In genomic region chr16:33251194-33252051, GRCm38 (mm10) we compare ENCODE assay signal across 8 mouse cellular contexts. TPM values are rescaled to one million over a fixed set of nuclear protein-coding genes. Genes with fewer than 3 reads are reported as not detected.
DNase-seq lines count a peak whose midpoint lies in the region; ATAC-seq and TF ChIP-seq lines count a peak whose summit lies in the region.

Gene Snx4, plus strand, starts transcription at chr16:33251442.

- peaks cover 19% of the 10 kb centered on the region for H3K4me1 ChIP-seq in erythroblast, embryonic 14.5 days (ENCODE audit: control insufficient read depth)
- peaks cover 16% of the 10 kb centered on the region for H3K4me1 ChIP-seq in heart, embryonic 12.5 days (replicated peaks)
- H3K4me1 ChIP-seq in kidney, postnatal 0 days (replicated peaks; ENCODE audit: insufficient read depth, low read length), result no peaks in the 10 kb centered on the region
- H3K4me1 ChIP-seq in liver, embryonic 11.5 days (replicated peaks; ENCODE audit: control insufficient read depth, insufficient read depth, low read length), result 0 out of 2 replicates have a peak, but pooled peaks cover 6% of the 10 kb centered on the region
- peaks cover 15% of the 10 kb centered on the region; the same call in 1 of the 2 replicates for H3K4me1 ChIP-seq in stomach, embryonic 14.5 days (ENCODE audit: control insufficient read depth, insufficient read depth, low read length)

- WGBS in heart, embryonic 12.5 days, result under 1% methylated on average over 72 of the region's 72 CpGs
- WGBS in kidney, postnatal 0 days, result under 1% methylated on average over 71 of the region's 72 CpGs
- WGBS in liver, embryonic 11.5 days, result under 1% methylated on average over 72 of the region's 72 CpGs
- WGBS in stomach, embryonic 14.5 days, result under 1% methylated on average over 72 of the region's 72 CpGs

- no peaks in the 10 kb centered on the region for H3K9me3 ChIP-seq in erythroblast, embryonic 14.5 days (ENCODE audit: control insufficient read depth, low read length)
- no peaks in the 10 kb centered on the region for H3K9me3 ChIP-seq in heart, embryonic 12.5 days (replicated peaks)
- no peaks in the 10 kb centered on the region for H3K9me3 ChIP-seq in kidney, postnatal 0 days (replicated peaks; ENCODE audit: low read length)
- H3K9me3 ChIP-seq in liver, embryonic 11.5 days (ENCODE audit: control insufficient read depth, low read length), result no peaks in the 10 kb centered on the region
- H3K9me3 ChIP-seq in stomach, embryonic 14.5 days (ENCODE audit: control insufficient read depth, low read depth, low read length), result no peaks in the 10 kb centered on the region

- peak within 1 kb of the TSS; percentile 89 for H3K27ac ChIP-seq in heart, embryonic 12.5 days (ENCODE audit: poor library complexity, severe bottlenecking)
- H3K27ac ChIP-seq in kidney, postnatal 0 days, result peak within 1 kb of the TSS; percentile 83
- peak within 1 kb of the TSS; percentile 84 for H3K27ac ChIP-seq in liver, embryonic 11.5 days (ENCODE audit: low read depth, low read length)
- H3K27ac ChIP-seq in stomach, embryonic 14.5 days (ENCODE audit: low read length), result peak within 1 kb of the TSS; percentile 85

- H3K4me2 ChIP-seq in heart, embryonic 12.5 days, result peak within 1 kb of the TSS; percentile 84
- peak within 1 kb of the TSS; percentile 75 for H3K4me2 ChIP-seq in kidney, postnatal 0 days (ENCODE audit: low read length)
- peak within 1 kb of the TSS; percentile 88 for H3K4me2 ChIP-seq in liver, embryonic 11.5 days
- H3K4me2 ChIP-seq in stomach, embryonic 14.5 days (replicated peaks; ENCODE audit: low read depth, low read length), result peak within 1 kb of the TSS; percentile 79

- peaks cover 51% of the 10 kb centered on the region for H3K79me2 ChIP-seq in C2C12 (ENCODE audit: control insufficient read depth, insufficient read depth)

- peaks cover 37% of the 10 kb centered on the region for H3K79me3 ChIP-seq in C2C12 (ENCODE audit: low read depth)

- H3ac ChIP-seq in C2C12 (ENCODE audit: control insufficient read depth, insufficient read length, low read depth), result peak within 1 kb of the TSS; percentile 88

- ATAC-seq in heart, embryonic 12.5 days (ENCODE audit: insufficient number of reproducible peaks, low FRiP score), result peak; percentile 96
- ATAC-seq in kidney, postnatal 0 days (replicated peaks; ENCODE audit: low FRiP score, low read depth), result peak; percentile 91
- ATAC-seq in liver, embryonic 11.5 days (replicated peaks; ENCODE audit: low FRiP score), result peak; percentile 89
- peak; percentile 93 for ATAC-seq in stomach, embryonic 14.5 days (ENCODE audit: insufficient number of reproducible peaks, insufficient read depth, low FRiP score, low read depth)

- peak within 1 kb of the TSS; percentile 100 for H3K9ac ChIP-seq in heart, embryonic 12.5 days
- peak within 1 kb of the TSS; percentile 92 for H3K9ac ChIP-seq in kidney, postnatal 0 days (ENCODE audit: low read depth, low read length)
- H3K9ac ChIP-seq in liver, embryonic 11.5 days (ENCODE audit: low read depth, low read length), result peak within 1 kb of the TSS; percentile 92
- H3K9ac ChIP-seq in stomach, embryonic 14.5 days (replicated peaks; ENCODE audit: low read depth, low read length), result peak within 1 kb of the TSS; percentile 90

- TF ChIP-seq CTCF in C2C12 (IDR thresholded peaks at IDR 0.05; ENCODE audit: control insufficient read depth, insufficient read depth, insufficient read length), result no peak
- TF ChIP-seq CTCF in brain, embryonic 14.5 days (IDR thresholded peaks at IDR 0.05; ENCODE audit: borderline replicate concordance, extremely low read depth, insufficient read depth, insufficient read length), result no peak
- peak; percentile 10; the same call in 1 of the 2 replicates for TF ChIP-seq CTCF in kidney, postnatal 0 days (IDR thresholded peaks at IDR 0.05; ENCODE audit: low read depth)

- peak; percentile 97 for DNase-seq in brain, embryonic 14.5 days (ENCODE audit: low read depth)
- DNase-seq in kidney, postnatal 0 days (ENCODE audit: low spot score), result peak; percentile 97
- peak; percentile 94 for DNase-seq in liver, embryonic 11.5 days (ENCODE audit: low spot score)
- DNase-seq in naive thymus-derived CD4-positive, alpha-beta T cell, adult 2 months (ENCODE audit: low read depth), result peak; percentile 95

- peak within 1 kb of the TSS; percentile 90 for H3K4me3 ChIP-seq in C2C12 (ENCODE audit: insufficient read depth, poor library complexity, severe bottlenecking)
- H3K4me3 ChIP-seq in erythroblast, embryonic 14.5 days (replicated peaks), result peak within 1 kb of the TSS; percentile 93
- peak within 1 kb of the TSS; percentile 99 for H3K4me3 ChIP-seq in heart, embryonic 12.5 days
- H3K4me3 ChIP-seq in kidney, postnatal 0 days (replicated peaks; ENCODE audit: low read depth, low read length), result peak within 1 kb of the TSS; percentile 87
- peak within 1 kb of the TSS; percentile 99 for H3K4me3 ChIP-seq in liver, embryonic 11.5 days (ENCODE audit: low read depth, low read length)
- H3K4me3 ChIP-seq in stomach, embryonic 14.5 days (ENCODE audit: low read depth, low read length), result peak within 1 kb of the TSS; percentile 98

- no peaks in the 10 kb centered on the region for H3K27me3 ChIP-seq in C2C12 (ENCODE audit: control insufficient read depth, insufficient read depth, insufficient read length)
- no peaks in the 10 kb centered on the region for H3K27me3 ChIP-seq in erythroblast, embryonic 14.5 days (ENCODE audit: control insufficient read depth)
- H3K27me3 ChIP-seq in heart, embryonic 12.5 days (replicated peaks), result no peaks in the 10 kb centered on the region
- H3K27me3 ChIP-seq in kidney, postnatal 0 days (ENCODE audit: insufficient read depth, low read length), result no peaks in the 10 kb centered on the region
- H3K27me3 ChIP-seq in liver, embryonic 11.5 days (replicated peaks; ENCODE audit: control insufficient read depth, insufficient read depth, low read length), result no peaks in the 10 kb centered on the region
- H3K27me3 ChIP-seq in stomach, embryonic 14.5 days (ENCODE audit: control insufficient read depth, insufficient read depth, low read length), result no peaks in the 10 kb centered on the region

- peak; percentile 48; the same call in 1 of the 2 replicates for TF ChIP-seq POLR2A in brain, embryonic 14.5 days (IDR thresholded peaks at IDR 0.05; ENCODE audit: borderline replicate concordance, extremely low read depth, insufficient read depth, insufficient read length, poor library complexity, severe bottlenecking)

- H3K36me3 ChIP-seq in C2C12 (ENCODE audit: control insufficient read depth, insufficient read depth), result no peaks in the 10 kb centered on the region
- H3K36me3 ChIP-seq in erythroblast, embryonic 14.5 days (ENCODE audit: control insufficient read depth), result no peaks in the 10 kb centered on the region
- H3K36me3 ChIP-seq in heart, embryonic 12.5 days, result peaks cover 9% of the 10 kb centered on the region
- H3K36me3 ChIP-seq in kidney, postnatal 0 days (ENCODE audit: insufficient read depth, low read length), result no peaks in the 10 kb centered on the region
- no peaks in the 10 kb centered on the region for H3K36me3 ChIP-seq in liver, embryonic 11.5 days (ENCODE audit: control insufficient read depth, insufficient read depth, low read length)
- no peaks in the 10 kb centered on the region for H3K36me3 ChIP-seq in stomach, embryonic 14.5 days (ENCODE audit: control insufficient read depth, insufficient read depth, low read length)

TF ChIP-seq in C2C12, 6 proteins besides CTCF, POLR2A, EP300 and RAD21:
- TF ChIP-seq USF1 (IDR thresholded peaks at IDR 0.05; ENCODE audit: low read depth) (no peak), MYOG (IDR thresholded peaks at IDR 0.05; ENCODE audit: control insufficient read depth, extremely low read depth, insufficient read length) (no peak), FOSL1 (IDR thresholded peaks at IDR 0.05; ENCODE audit: insufficient read depth, low read length, poor library complexity, severe bottlenecking) (no peak), MYOD1 (IDR thresholded peaks at IDR 0.05; ENCODE audit: control insufficient read depth, insufficient read length, low read depth) (no peak), CEBPB (IDR thresholded peaks at IDR 0.05; ENCODE audit: low read depth) (no peak), MAX (IDR thresholded peaks at IDR 0.05) (no peak)

RNA-seq across cellular contexts. Expression of gene Snx4, which starts in this region (rescaled TPM):
- polyA plus RNA-seq in C2C12 (2012; fragmentation: generic; extraction: Trizol), result 22.1 TPM
- polyA plus RNA-seq in brain, embryonic 14.5 days (2012; rRNA removed), result 25.9 and 40.3 TPM in 2 replicates
- 0.08 and 0.37 TPM in 2 replicates for polyA plus RNA-seq in erythroblast, embryonic 14.5 days (2012)
- 79.9 and 81.4 TPM in 2 replicates for polyA plus RNA-seq in heart, embryonic 12.5 days (2016; fragmentation: Nextera tagmentation; extraction: Ambion mirVana)
- polyA plus RNA-seq in kidney, postnatal 0 days (2015; fragmentation: Nextera tagmentation; extraction: Ambion mirVana), result 90.6 and 97.5 TPM in 2 replicates
- polyA plus RNA-seq in liver, embryonic 11.5 days (2014; fragmentation: Nextera tagmentation; extraction: Ambion mirVana), result 57.8 and 63.5 TPM in 2 replicates
- 79.6 and 82.7 TPM in 2 replicates for polyA plus RNA-seq in stomach, embryonic 14.5 days (2014; fragmentation: Nextera tagmentation; extraction: Ambion mirVana)

Comparison
In these comparisons a context has a peak if more than half of its experiments do, and no peak if none do; other contexts are left out.
1. Peak in every context shown above with its lines: DNase-seq, ATAC-seq, H3K4me3 ChIP-seq and H3K27ac ChIP-seq.
2. RNA of gene Snx4 (polyA plus RNA-seq): 90.6 to 97.5 TPM in kidney, postnatal 0 days, 79.9 to 81.4 TPM in heart, embryonic 12.5 days, 79.6 to 82.7 TPM in stomach, embryonic 14.5 days, 57.8 to 63.5 TPM in liver, embryonic 11.5 days, 25.9 to 40.3 TPM in brain, embryonic 14.5 days and 22.1 TPM in C2C12 (single experiment); 0.08 to 0.37 TPM in erythroblast, embryonic 14.5 days; every median in the first group is over 10 times any median in the second.